Mouse (Mus musculus): Measurements from ENCODE around the gene Ctsll3. TPM values are rescaled to one million over a fixed set of nuclear protein-coding genes. Genes with fewer than 3 reads are reported as not detected.

Ctsll3 gene
- total RNA-seq (2012; rRNA removed): not detected in 2 replicates

GRCm38 (mm10) chr13:60802749-60803148 is at the start of gene Ctsll3:
TSS of gene Ctsll3 (minus strand) at chr13:60802849.
- Histone ChIP-seq H3K4me1 (ENCODE audit: control insufficient read depth in 2 of 2, insufficient read depth in 2 of 2, low read length in 2 of 2, poor library complexity in 1 of 2) (no peaks in the 10 kb centered on the region), H3K9ac (ENCODE audit: insufficient read depth, low read depth, low read length, poor library complexity, severe bottlenecking) (no peak within 1 kb of the TSS), H3K27ac (ENCODE audit: insufficient read depth, low read depth, low read length, poor library complexity, severe bottlenecking) (no peak within 1 kb of the TSS), H3K9me3 (ENCODE audit: control insufficient read depth, insufficient read depth, low read depth, low read length) (no peaks in the 10 kb centered on the region), H3K36me3 (ENCODE audit: control insufficient read depth, insufficient read depth, low read length, poor library complexity, severe bottlenecking) (no peaks in the 10 kb centered on the region), H3K4me3 (ENCODE audit: insufficient read depth in 1 of 2, low read depth in 1 of 2, low read length in 2 of 2, poor library complexity in 1 of 2, severe bottlenecking in 1 of 2) (no peak within 1 kb of the TSS)
- DNase-seq (ENCODE audit: low read depth, low spot score): no peak
- in situ Hi-C loops (cut with MboI; ENCODE audit: low sequenced_read_pairs in 2 of 2, unreplicated experiment in 2 of 2): no loop called here
- TF ChIP-seq ZNF384 (IDR thresholded peaks at IDR 0.05; ENCODE audit: low read depth, low read length) (no peak), MAFK (IDR thresholded peaks at IDR 0.05; ENCODE audit: insufficient read depth, low read depth, low read length) (no peak), CHD2 (IDR thresholded peaks at IDR 0.05; ENCODE audit: low read depth, low read length) (no peak), HCFC1 (IDR thresholded peaks at IDR 0.05; ENCODE audit: borderline replicate concordance, insufficient read depth, low read length) (no peak), ZC3H11A (IDR thresholded peaks at IDR 0.05; ENCODE audit: borderline replicate concordance, low read depth, low read length) (no peak)

DNA sequence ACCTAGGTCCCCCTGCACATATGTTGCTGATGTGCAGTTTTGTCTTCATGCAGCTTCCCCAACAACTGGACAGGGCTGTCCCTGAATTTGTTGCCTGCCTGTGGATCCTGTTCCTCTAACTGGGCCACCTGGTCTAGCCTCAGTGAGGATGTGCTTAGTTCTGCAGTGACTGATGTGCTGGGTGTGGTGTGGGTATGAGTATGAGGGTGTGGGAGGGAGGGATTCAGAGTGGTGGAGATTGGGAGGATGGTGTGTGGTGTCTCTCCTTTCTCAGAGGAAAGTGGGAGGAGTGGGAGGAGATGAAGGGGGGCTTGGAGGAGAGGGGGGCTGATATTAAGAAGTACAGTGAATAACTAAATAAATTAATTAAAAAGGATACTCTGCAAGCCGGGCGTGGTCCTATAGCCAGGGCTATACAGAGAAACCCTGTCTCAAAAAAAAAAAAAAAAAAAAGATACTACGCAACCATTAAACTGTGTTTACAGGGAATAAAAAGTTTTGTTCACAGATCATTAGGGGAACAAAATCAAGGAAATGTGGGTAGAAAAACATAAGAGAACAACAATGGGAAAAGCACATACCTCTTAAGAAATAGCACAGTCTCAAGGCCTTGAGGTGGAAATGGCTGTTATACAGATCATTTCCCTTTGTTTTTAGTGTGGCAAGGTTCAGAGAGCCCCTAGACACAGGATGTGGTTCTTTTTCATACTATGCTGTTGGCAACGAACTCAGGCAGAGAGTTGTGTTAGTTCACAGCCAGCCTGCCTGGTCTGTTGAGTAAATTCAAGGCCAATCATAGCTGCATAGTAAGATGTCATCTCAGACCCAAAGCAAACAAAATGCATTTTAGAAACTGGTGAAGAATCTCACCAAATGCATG is 45.8 kb upstream of the Ctsll3 start:
- no peak for DNase-seq (ENCODE audit: low read depth, low spot score)
- TF ChIP-seq CHD2 (IDR thresholded peaks at IDR 0.05; ENCODE audit: low read depth, low read length) (no peak), ZC3H11A (IDR thresholded peaks at IDR 0.05; ENCODE audit: borderline replicate concordance, low read depth, low read length) (no peak), HCFC1 (IDR thresholded peaks at IDR 0.05; ENCODE audit: borderline replicate concordance, insufficient read depth, low read length) (no peak), MAFK (IDR thresholded peaks at IDR 0.05; ENCODE audit: insufficient read depth, low read depth, low read length) (no peak), ZNF384 (IDR thresholded peaks at IDR 0.05; ENCODE audit: low read depth, low read length) (no peak)

DNA sequence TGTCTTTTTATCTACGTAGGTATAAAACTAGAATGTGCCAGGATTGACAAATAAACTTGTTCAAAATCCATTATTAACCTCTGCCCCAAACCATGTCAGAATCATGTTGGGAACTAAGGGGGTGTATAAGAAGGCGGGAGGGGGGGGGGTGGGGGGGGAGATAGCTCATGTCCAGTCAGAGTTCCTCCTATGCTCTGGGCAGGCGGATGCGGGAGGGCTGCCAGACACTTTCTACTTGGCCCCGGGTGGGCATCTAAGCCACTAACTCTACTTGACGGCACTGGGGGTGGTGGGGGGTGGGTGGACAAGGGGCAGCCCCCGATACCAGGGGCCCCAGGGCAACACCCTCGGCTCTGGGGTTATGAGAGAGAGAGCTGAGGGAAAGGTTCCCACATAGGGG is 40.5 kb upstream of the Ctsll3 start:
- in situ Hi-C loops (cut with MboI; ENCODE audit: low sequenced_read_pairs in 2 of 2, unreplicated experiment in 2 of 2): no loop called here
- no peaks in the 10 kb centered on the region for H3K4me1 ChIP-seq (ENCODE audit: control insufficient read depth in 2 of 2, insufficient read depth in 2 of 2, low read length in 2 of 2, poor library complexity in 1 of 2)
- H3K36me3 ChIP-seq (ENCODE audit: control insufficient read depth, insufficient read depth, low read length, poor library complexity, severe bottlenecking): no peaks in the 10 kb centered on the region
- no peaks in the 10 kb centered on the region for H3K9me3 ChIP-seq (ENCODE audit: control insufficient read depth, insufficient read depth, low read depth, low read length)
- H3K4me3 ChIP-seq (ENCODE audit: insufficient read depth in 1 of 2, low read depth in 1 of 2, low read length in 2 of 2, poor library complexity in 1 of 2, severe bottlenecking in 1 of 2): no peak overlapping the region
- no peak for DNase-seq (ENCODE audit: low read depth, low spot score)
- no peak overlapping the region for H3K27ac ChIP-seq (ENCODE audit: insufficient read depth, low read depth, low read length, poor library complexity, severe bottlenecking)
- no peak for TF ChIP-seq CHD2 (IDR thresholded peaks at IDR 0.05; ENCODE audit: low read depth, low read length)
- TF ChIP-seq ZNF384 (IDR thresholded peaks at IDR 0.05; ENCODE audit: low read depth, low read length): no peak
- TF ChIP-seq MAFK (IDR thresholded peaks at IDR 0.05; ENCODE audit: insufficient read depth, low read depth, low read length): no peak
- TF ChIP-seq HCFC1 (IDR thresholded peaks at IDR 0.05; ENCODE audit: borderline replicate concordance, insufficient read depth, low read length): no peak
- no peak for TF ChIP-seq ZC3H11A (IDR thresholded peaks at IDR 0.05; ENCODE audit: borderline replicate concordance, low read depth, low read length)
- H3K9ac ChIP-seq (ENCODE audit: insufficient read depth, low read depth, low read length, poor library complexity, severe bottlenecking): no peak overlapping the region

More for the DNA sequence above, 45.8 kb upstream of the Ctsll3 start:
- in situ Hi-C loops (cut with MboI; ENCODE audit: low sequenced_read_pairs in 2 of 2, unreplicated experiment in 2 of 2): no loop called here
- Histone ChIP-seq H3K9ac (ENCODE audit: insufficient read depth, low read depth, low read length, poor library complexity, severe bottlenecking) (no peak overlapping the region), H3K4me3 (ENCODE audit: insufficient read depth in 1 of 2, low read depth in 1 of 2, low read length in 2 of 2, poor library complexity in 1 of 2, severe bottlenecking in 1 of 2) (no peak overlapping the region), H3K27ac (ENCODE audit: insufficient read depth, low read depth, low read length, poor library complexity, severe bottlenecking) (no peak overlapping the region), H3K36me3 (ENCODE audit: control insufficient read depth, insufficient read depth, low read length, poor library complexity, severe bottlenecking) (no peaks in the 10 kb centered on the region), H3K9me3 (ENCODE audit: control insufficient read depth, insufficient read depth, low read depth, low read length) (no peaks in the 10 kb centered on the region), H3K4me1 (ENCODE audit: control insufficient read depth in 2 of 2, insufficient read depth in 2 of 2, low read length in 2 of 2, poor library complexity in 1 of 2) (no peaks in the 10 kb centered on the region)

- Histone ChIP-seq H3K27ac (ENCODE audit: insufficient read depth, low read depth, low read length, poor library complexity, severe bottlenecking) (no peak overlapping the region), H3K36me3 (ENCODE audit: control insufficient read depth, insufficient read depth, low read length, poor library complexity, severe bottlenecking) (no peaks in the 10 kb centered on the region), H3K4me1 (ENCODE audit: control insufficient read depth in 2 of 2, insufficient read depth in 2 of 2, low read length in 2 of 2, poor library complexity in 1 of 2) (no peaks in the 10 kb centered on the region), H3K4me3 (ENCODE audit: insufficient read depth in 1 of 2, low read depth in 1 of 2, low read length in 2 of 2, poor library complexity in 1 of 2, severe bottlenecking in 1 of 2) (no peak overlapping the region), H3K9ac (ENCODE audit: insufficient read depth, low read depth, low read length, poor library complexity, severe bottlenecking) (no peak overlapping the region), H3K9me3 (ENCODE audit: control insufficient read depth, insufficient read depth, low read depth, low read length) (no peaks in the 10 kb centered on the region)
- in situ Hi-C loops (cut with MboI; ENCODE audit: low sequenced_read_pairs in 2 of 2, unreplicated experiment in 2 of 2): no loop called here
- TF ChIP-seq MAFK (IDR thresholded peaks at IDR 0.05; ENCODE audit: insufficient read depth, low read depth, low read length) (no peak), CHD2 (IDR thresholded peaks at IDR 0.05; ENCODE audit: low read depth, low read length) (no peak), HCFC1 (IDR thresholded peaks at IDR 0.05; ENCODE audit: borderline replicate concordance, insufficient read depth, low read length) (no peak), ZNF384 (IDR thresholded peaks at IDR 0.05; ENCODE audit: low read depth, low read length) (no peak), ZC3H11A (IDR thresholded peaks at IDR 0.05; ENCODE audit: borderline replicate concordance, low read depth, low read length) (no peak)
- DNase-seq (ENCODE audit: low read depth, low spot score): no peak
Measured at GRCm38 (mm10) chr13:60842703-60843102, 40.1 kb upstream of the Ctsll3 start.
